Mouse (Mus musculus) embryonic fibroblast, embryonic 13.5 days (primary cell): ENCODE measurements around the gene Prr12. TPM values are rescaled to one million over a fixed set of nuclear protein-coding genes. Genes with fewer than 3 reads are reported as not detected.
A peak's percentile ranks its signal among the peaks of the same experiment; 100 is the strongest.

Experiments used
- H3K27ac ChIP-seq: 2 replicates; pipeline ENCODE4 v1.5.1; 2012; ENCODE audit warnings: low read length, control low read depth, inconsistent platforms; ENCODE audit not compliant: insufficient read depth
- H3K4me1 ChIP-seq: 2 replicates; pipeline ENCODE4 v1.6.1; 2011; ENCODE audit warnings: low read length; ENCODE audit not compliant: control insufficient read depth, insufficient read depth
- H3K4me3 ChIP-seq: 2 replicates; pipeline ENCODE4 v1.5.1; 2011; ENCODE audit warnings: mild to moderate bottlenecking, control low read depth, low read length; ENCODE audit not compliant: insufficient read depth
- CTCF ChIP-seq: IDR thresholded peaks from 2 replicates; pipeline ENCODE4 v1.5.1; 2011; ENCODE audit warnings: mild to moderate bottlenecking, control low read depth, low read length, moderate library complexity, borderline replicate concordance; ENCODE audit not compliant: insufficient read depth
- POLR2A ChIP-seq: IDR thresholded peaks from 2 replicates; pipeline ENCODE4 v1.6.1; 2011; ENCODE audit warnings: low read depth, mild to moderate bottlenecking, control low read depth, low read length, moderate library complexity
- polyA plus RNA-seq: library from polyadenylated mRNA; stranded (reverse); fragments of >200 nt; gene quantifications from 2 replicates; pipeline ENCODE4 v1.2.4, GENCODE M21; 2011; ENCODE audit warnings: low read depth; ENCODE audit not compliant: missing spikeins, insufficient read length

The Prr12 gene
- polyA plus RNA-seq, 1 experiment: 15.4 TPM

GRCm38 (mm10) chr7:45092048-45092447, 39.4 kb upstream of the Prr12 start, which contains the start of gene Rcn3:
Gene Rcn3, minus strand, starts transcription at chr7:45092221.
- Histone ChIP-seq H3K27ac (peak within 1 kb of the TSS; percentile 85), H3K4me1 (peaks cover 5% of the 10 kb centered on the region; the same call in 1 of the 2 replicates), H3K4me3 (peak within 1 kb of the TSS; percentile 60)
- TF ChIP-seq POLR2A: peak; percentile 93
- no peak for TF ChIP-seq CTCF

GRCm38 (mm10) chr7:45091001-45091990, 38.6 kb upstream of the Prr12 start:
- H3K27ac ChIP-seq: peak overlapping the region; percentile 85
- peaks cover 5% of the 10 kb centered on the region; the same call in 1 of the 2 replicates for H3K4me1 ChIP-seq
- peak overlapping the region; percentile 60 for H3K4me3 ChIP-seq
- TF ChIP-seq POLR2A (peak; percentile 36), CTCF (no peak)

- peak overlapping the region; percentile 60 for H3K4me3 ChIP-seq
- peaks cover 5% of the 10 kb centered on the region; the same call in 1 of the 2 replicates for H3K4me1 ChIP-seq
- peak overlapping the region; percentile 85 for H3K27ac ChIP-seq
- TF ChIP-seq CTCF (no peak), POLR2A (peak; percentile 27; the same call in 1 of the 2 replicates)
These were observed 37.7 kb upstream of the Prr12 start for GRCm38 (mm10) chr7:45090251-45090977.

GRCm38 (mm10) chr7:45088597-45088996, 35.9 kb upstream of the Prr12 start:
- Histone ChIP-seq H3K4me3 (no peak overlapping the region), H3K27ac (no peak overlapping the region), H3K4me1 (peaks cover 5% of the 10 kb centered on the region; the same call in 1 of the 2 replicates)
- TF ChIP-seq CTCF (no peak), POLR2A (no peak)

- H3K4me1 ChIP-seq: 0 out of 2 replicates have a peak, but pooled peaks cover 4% of the 10 kb centered on the region
- no peak overlapping the region for H3K4me3 ChIP-seq
- H3K27ac ChIP-seq: no peak overlapping the region
- TF ChIP-seq POLR2A (no peak), CTCF (peak; percentile 39; the same call in 1 of the 2 replicates)
These were observed 33.4 kb upstream of the Prr12 start for GRCm38 (mm10) chr7:45086084-45086483.

GRCm38 (mm10) chr7:45083300-45083890, 30.7 kb upstream of the Prr12 start:
- no peak overlapping the region for H3K27ac ChIP-seq
- 0 out of 2 replicates have a peak, but pooled peaks cover 4% of the 10 kb centered on the region for H3K4me1 ChIP-seq
- no peak overlapping the region for H3K4me3 ChIP-seq
- no peak for TF ChIP-seq POLR2A

- 0 out of 2 replicates have a peak, but pooled peaks cover 4% of the 10 kb centered on the region for H3K4me1 ChIP-seq
- H3K27ac ChIP-seq: 0 out of 2 replicates have a peak overlapping the region, but pooled peaks have one; percentile 22
- TF ChIP-seq POLR2A (no peak), CTCF (peak; percentile 35; the same call in 1 of the 2 replicates)
- H3K4me3 ChIP-seq: no peak overlapping the region
These were observed 30.0 kb upstream of the Prr12 start for GRCm38 (mm10) chr7:45082401-45083299.

GRCm38 (mm10) chr7:45081016-45081415, 28.3 kb upstream of the Prr12 start:
- Histone ChIP-seq H3K4me3 (no peak overlapping the region), H3K27ac (no peak overlapping the region), H3K4me1 (0 out of 2 replicates have a peak, but pooled peaks cover 4% of the 10 kb centered on the region)
- TF ChIP-seq POLR2A (no peak; the same call in 1 of the 2 replicates), CTCF (no peak)
